Mouse (Mus musculus): ENCODE results near the gene Tbc1d21. TPM values are rescaled to one million over a fixed set of nuclear protein-coding genes. Genes with fewer than 3 reads are reported as not detected.

Gene Tbc1d21
- total RNA-seq, 2 experiments from 2014 or later: not detected

DNA sequence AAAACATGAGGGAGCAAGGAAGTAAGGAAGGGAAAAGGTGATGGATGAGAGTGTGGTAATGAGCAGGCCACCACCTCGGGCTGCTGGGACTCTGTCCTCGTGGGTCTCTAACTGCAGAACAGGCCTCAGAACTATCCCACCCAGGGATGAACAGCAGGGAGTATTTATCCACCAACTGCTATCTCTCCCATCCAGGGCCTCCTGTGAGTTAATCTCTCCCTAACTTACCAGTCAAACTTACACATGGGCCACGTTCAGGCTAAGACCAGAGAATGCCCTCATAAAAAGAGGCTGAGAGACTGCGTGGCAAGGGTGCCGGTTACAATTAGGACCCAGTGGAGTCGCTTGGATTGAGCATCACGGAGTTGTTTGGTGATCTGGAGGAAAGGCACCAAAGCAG lies 24.3 kb downstream of the Tbc1d21 start:
- DNase-seq (ENCODE audit: low spot score in 2 of 2): no peak

DNA sequence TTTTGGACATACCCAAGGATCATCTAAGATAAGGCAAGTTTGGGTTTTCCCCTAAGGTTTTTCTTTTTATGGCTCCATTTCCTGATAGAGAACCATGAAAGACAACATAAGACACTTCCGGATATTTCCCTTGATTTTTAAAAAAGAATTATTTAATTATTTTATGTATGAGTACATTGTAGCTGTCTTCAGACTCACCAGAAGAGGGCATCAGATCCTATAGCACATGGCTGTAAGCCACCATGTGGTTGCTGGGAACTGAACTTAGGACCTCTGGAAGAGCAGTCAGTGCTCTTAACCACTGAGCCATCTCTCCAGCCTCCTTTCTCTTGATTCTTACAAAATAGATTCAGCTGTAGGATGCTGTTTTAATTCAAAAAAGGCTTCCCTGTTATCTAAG lies 28.5 kb downstream of the Tbc1d21 start:
- DNase-seq (ENCODE audit: low spot score in 2 of 2): no peak

DNA sequence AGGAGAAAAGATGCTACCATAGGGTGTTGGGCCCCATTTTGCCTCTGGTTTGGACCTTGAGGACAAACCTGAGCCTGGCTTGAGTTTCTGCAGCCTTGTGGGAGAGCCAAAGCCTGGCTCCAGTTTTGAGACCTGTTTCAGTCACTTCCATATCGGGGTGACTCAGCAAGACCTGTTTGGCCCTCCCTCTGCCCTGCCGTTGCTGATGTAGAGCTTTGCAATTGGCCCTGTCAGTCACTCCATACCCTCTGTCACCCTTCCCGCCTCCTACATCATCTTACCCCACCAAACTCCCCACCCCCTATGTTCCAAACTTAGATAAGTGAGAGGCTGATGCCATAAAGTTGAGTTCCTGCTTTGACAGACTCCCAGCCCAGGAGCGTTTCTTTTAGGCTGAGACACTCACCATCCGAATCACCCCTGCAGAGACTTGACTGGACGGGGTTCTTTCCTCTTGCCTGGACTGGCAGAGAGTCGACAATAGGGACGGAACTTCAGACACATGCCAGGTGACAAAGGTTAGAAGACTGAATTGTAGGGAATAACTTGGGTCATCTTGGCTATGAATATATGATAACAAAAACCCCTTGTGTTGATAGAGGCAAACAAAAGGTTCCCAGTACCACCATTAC lies 33.5 kb downstream of the Tbc1d21 start:
- no peak for DNase-seq (ENCODE audit: low spot score in 2 of 2)

DNA sequence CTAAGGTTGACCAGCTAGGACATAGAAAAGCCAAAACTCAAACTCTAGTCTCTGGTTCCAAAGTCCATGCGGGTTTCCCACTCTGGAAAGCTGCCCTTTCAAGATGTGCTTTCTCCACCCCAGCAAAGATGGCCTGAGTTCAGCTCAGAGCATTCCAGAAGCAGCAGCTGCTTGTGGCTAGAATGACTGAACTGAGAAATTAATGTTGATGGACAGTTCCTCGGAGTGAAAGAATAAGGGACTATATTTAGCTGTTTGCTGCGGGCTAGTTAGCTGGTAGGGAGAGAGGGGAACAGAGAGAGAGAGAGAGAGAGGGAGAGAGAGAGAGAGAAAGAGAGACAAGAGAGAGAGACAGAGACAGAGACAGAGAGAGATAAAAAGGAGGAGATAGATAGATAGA lies 39.0 kb downstream of the Tbc1d21 start:
- no peak for DNase-seq (ENCODE audit: low spot score in 2 of 2)

DNA sequence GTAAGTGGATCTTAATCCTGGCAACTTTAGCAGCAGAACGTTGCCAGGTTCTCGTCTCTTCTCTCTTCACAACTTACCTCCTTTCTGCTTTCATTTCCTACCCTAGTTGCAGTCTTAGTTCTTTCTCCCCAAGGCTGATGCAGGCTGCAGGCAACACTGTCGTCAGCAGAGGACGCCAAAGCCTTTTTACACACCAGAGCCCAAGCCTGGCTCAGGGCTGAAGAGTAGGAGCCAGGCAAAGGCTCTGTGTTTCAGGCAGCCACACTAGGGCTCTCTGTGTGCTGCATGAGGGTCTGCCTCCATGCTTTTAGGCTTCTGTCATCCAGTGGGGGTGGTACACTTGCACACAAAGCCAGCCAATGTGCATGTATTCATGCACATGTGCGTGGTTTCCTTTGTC lies 40.0 kb downstream of the Tbc1d21 start:
- peak in 1 of 2 experiments; percentile 28 for DNase-seq (ENCODE audit: low spot score in 2 of 2)

DNA sequence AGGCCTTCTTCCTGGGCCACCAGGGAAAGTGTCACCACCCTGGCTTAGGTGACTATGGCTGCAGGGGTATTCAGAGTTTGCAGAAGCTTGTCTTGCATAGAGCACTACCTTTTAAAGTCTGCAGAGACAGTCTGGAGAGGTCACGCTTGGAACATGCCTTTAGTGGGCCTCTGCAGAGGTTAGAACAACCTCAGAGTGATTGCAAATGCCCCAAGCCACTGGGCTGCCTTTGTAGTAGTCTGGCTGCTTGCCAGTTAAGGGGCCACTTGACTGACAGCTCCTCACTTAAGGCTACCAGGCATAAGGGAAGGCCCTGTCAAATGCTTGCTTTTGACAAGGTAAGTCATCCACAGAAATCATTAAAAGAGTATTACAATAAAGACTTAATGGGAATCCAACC lies 42.9 kb downstream of the Tbc1d21 start:
- DNase-seq (ENCODE audit: low spot score in 2 of 2): no peak

DNA sequence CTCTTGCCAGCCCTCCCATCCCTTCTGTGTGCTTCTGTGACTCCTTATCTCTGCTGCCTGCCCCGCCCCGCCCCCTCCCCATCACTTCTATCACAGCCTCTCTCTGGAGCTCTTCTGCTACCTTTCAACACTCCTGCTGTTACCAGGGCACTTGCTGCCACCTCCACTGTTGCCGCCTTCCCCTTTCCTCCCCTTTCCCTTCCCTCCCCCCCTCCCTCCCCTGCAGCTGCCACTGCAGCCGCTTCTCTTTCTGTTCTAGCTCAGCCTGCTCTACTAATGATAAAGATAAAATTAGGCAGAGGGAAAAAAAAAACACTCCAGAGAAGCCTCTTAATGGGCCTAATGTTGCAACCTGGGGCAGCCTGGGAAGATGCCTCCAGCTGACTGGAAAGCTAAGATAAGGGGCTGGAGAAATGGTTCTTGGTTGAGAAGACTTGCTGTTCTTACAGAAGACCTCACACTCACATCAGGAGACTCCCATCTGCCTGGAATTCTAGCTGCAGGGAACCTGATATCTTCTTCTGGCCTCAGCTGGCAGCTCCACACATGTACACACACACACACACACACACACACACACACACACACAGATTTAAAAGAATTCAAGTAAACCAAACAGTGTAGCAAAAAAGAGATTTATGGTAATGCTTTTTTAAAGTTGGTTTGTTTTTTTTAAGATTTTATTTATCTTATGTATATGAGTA lies 43.6 kb downstream of the Tbc1d21 start:
- DNase-seq (ENCODE audit: low spot score in 2 of 2): no peak

DNA sequence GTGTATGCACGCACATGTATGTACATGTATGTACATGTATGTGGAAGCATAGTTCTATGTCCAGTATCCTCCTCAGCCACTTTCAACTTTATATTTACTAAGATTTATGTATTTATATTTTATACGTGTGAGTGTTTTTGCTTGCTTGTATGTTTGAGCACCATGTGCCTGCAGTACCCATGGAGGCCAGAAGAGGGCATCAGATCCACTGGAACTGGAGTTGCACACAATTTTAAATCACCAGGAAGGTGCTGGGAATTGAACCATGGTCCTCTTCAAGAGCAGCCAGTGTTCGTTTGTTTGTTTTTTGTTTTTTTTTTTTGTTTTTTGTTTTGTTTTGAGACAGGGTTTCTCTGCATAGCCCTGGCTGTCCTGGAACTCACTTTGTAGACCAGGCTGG lies 48.6 kb downstream of the Tbc1d21 start:
- DNase-seq (ENCODE audit: low spot score in 2 of 2): no peak

DNA sequence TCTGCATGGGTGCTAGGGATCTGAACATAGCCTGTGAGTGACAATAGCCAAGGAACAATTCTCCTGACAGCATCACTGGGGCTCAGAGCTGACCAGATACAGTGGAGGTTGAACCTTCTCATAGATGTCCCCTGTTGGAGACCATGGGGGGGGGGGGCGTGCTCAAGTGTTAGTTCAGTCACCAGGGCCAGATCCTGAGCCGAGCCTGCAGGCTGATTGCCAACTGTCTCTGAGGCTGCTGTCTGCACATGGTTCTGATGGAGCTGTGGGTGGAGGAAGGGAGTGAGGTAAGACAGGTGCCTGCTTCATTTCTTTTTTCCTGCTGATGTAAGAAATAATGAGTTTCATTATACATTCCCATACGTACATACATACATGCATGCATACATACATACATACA lies 51.9 kb downstream of the Tbc1d21 start:
- no peak for DNase-seq (ENCODE audit: low spot score in 2 of 2)

DNA sequence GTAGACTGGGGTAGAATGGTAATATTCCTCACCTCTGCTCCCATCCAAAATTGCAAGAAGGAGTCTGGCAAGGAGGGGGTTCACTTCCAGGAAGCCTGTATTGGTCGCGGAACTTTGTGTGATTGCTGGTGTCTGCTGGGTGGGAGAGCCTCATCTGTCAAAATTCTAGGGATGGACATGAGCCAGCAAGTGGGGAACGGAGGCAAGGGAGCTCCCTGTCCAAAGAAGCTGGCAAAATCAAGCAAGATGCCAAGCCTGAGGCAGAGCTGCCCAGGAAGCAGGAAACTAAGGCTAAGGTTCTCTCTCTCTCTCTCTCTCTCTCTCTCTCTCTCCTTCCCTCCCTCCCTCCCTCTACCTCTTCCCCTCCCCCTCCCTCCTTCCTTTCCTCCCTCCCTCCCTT lies 52.9 kb downstream of the Tbc1d21 start:
- DNase-seq (ENCODE audit: low spot score in 2 of 2): no peak

DNA sequence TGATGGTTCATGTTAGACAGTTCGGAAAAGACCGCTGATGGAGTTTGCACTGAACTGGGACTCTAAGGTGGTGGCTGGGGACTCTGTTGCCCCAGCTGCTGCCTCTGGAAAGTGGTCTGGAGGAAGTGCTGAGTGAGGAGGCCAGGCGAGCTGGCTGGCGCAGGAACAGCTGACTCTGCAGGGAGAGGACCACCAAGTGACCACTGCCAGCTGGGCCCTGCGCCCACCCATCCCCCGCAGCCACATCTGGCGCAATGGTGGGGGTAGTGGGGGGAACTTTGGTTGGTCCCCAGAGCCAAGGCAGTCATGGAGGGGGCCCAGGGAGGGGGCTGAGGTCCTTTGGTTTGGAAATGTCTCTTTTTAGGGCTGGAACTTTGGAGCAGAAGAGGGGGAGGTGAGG lies 53.5 kb downstream of the Tbc1d21 start:
- DNase-seq (ENCODE audit: low spot score in 2 of 2): no peak

DNA sequence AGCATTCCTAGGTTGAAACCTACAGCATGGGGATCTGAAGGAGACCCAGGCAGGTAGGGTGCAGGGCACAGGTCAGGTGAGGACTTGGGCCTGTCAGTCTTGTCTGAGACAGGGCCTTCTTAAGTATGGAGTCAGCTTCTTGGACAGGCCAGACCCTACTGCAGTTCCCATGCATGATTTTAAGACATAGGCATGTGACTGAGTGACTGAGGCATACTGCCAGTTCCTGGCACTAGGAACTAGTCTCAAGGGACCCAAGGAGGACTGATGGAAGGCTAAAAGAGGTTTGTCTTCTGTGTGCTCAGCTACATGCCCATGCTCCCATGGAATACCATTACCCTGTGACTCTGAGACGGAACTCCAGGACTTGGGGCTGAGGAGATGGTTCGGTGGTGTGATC lies 54.4 kb downstream of the Tbc1d21 start:
- DNase-seq (ENCODE audit: low spot score in 2 of 2): no peak

DNA sequence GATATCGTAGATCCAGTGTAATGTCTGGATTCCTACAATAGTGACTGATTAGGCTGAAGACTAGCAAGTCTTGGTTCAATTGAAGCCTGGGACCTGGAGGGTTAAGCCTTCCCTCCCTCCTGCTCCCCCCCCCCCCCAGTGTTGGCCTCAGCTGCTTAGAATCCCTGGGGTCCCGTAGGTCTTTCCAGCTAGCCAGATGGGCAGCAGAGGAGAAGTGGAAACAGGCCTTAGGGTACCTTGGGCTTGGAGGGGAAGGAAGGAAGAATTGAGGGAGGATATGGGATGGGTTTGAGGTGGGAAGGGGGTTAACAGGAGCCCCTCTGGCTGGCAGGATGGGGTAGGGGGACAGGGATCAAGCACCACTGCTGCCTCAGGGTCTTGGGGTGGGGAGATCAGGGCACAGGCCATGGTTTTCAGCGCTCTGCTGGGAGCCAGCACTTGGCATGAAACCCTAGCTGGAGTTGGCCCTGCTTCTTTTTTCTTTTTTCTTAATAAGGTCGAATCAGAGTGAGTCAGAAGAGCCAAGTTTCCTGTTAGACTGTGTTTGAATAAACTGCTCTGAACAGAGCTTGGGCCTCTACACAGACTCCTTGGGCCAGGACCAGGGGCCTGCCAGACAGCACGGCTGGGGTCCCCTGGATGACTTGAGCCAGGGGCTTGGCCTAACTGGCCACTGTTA lies 55.4 kb downstream of the Tbc1d21 start:
- DNase-seq (ENCODE audit: low spot score in 2 of 2): no peak

DNA sequence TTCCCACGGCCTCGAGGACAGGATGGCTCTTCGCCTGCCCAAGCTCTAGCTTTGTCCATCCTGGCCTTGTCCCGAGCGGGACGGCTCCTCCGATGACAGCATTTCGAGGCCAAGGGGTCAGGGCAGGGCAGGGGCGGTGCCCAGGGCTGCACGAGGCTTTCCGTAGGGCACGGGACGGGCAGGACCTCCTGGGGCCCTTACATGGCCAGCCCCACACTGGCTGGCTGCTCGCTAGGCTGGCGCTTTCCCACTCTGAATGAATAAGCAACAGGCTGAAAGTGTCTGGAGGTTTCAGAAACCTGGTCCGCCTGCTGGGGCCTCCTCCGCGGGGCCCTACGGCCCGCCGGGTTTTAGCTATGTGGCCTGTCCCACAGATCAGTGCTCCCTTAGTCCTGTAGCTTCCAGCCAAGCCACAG lies 57.3 kb downstream of the Tbc1d21 start, which contains the start of gene Loxl1:
Gene Loxl1, minus strand, starts transcription at position 243 of the 416 bp plus-strand sequence.
- peak; percentile 32 to 56 for DNase-seq (ENCODE audit: low spot score in 2 of 2)

DNA sequence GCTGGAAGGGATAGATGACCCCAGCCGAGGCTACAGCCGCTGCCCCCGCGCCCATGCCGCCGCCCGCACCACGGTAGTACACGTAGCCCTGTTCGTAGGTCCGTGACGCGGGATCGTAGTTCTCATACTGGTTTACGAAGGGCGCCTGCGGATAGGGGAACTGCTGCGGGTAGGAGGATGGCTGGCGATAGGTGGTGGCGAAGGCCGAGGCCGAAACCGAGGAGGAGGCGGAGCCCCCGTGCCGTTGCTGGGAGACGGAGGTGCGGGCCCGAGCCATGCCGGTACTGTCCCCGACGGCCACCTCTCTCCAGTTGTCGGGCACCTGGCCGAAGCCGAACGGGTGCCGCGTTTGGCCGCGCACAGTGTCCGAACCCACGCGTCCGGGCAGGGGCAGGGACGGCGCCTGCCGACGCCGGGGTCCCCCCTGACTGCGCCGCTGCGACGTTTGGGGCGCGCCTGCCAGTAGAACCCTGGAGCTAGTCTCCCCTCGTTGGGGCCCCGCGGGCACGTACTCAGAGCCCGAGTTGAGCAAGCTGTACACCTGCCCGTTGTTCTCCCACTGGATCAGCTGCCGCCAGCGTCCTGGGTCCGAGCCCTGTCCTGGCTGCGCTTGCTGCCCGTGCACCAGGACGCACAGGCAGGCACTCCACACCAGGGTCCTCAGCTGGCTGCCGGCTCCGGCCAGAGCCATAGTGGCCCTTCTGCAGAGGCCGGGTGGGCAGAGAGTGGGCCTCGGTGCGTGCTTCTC lies 57.9 kb downstream of the Tbc1d21 start:
- DNase-seq (ENCODE audit: low spot score in 2 of 2): peak; percentile 39 to 46

DNA sequence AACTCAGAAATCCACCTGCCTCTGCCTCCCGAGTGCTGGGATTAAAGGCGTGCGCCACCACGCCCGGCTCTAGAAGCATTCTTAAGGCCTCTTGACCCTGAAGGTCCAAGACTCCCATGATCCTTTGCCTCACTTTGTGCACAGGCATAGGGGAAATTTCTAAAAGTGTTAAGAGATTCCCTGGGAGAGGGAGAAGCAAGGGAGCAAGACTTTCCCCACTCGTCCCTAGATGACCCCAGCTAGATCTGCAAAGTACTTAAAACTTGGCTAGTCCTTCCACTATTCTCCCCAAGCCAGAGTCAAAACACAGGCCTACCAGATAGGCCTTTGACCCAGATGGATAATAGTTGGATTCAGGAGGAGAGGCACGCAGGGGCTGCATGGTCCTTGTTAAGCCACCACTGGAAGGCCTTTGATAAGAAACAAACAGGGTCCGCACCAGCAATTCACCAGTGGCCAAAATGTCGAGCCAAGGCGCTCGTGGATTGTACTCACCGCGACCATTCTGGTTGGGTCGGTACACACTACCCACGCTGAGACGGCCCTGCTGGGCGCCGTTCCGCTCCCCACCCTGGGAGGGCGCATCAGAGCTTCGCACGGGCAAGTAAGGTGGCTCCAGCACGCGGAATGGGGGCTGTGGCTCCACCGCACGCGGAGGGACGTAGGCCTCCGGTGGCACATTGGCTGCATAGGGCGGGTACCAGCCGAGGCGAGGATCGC lies 58.9 kb downstream of the Tbc1d21 start:
- DNase-seq (ENCODE audit: low spot score in 2 of 2): no peak

DNA sequence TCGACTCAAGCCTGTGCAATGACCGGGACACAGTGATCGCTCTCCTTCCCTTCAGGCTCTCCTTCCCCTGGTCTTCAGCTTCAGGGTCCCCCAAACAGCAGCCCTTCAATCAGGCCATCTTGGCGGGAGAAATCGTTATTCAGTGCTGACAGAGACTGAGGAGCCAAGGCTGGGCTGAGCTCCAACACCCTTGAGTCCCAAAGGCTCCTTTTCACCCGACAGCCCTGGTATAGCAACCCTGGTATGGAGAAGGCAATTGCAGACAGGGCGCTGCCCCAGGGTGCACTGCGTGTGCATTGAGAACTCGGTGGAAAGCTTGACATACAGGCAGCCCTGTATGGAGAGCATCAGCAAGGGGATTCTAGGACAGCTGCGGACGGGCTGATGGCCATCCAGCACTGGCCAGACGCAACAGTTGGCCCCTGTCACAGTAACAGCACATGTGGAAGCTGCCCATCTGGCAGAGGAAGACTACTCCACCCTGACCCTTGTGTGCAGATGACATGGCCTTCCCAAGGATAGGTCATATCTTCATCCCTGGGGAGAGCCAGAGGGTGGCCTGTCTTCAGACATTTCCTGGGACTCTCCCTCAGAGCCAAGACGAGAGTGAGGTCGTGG lies 60.1 kb downstream of the Tbc1d21 start:
- DNase-seq (ENCODE audit: low spot score in 2 of 2): no peak

All from adrenal gland, adult 18-20 months (tissue).